25 mouse cellular contexts compared by ENCODE assay signal in genomic region chr15:52905231-52905630, GRCm38 (mm10).
A peak's percentile ranks its signal among the peaks of the same experiment; 100 is the strongest.
DNase-seq lines count a peak whose midpoint lies in the region; ATAC-seq and TF ChIP-seq lines count a peak whose summit lies in the region.
"Had no signal": no experiment of that assay in that cellular context is flagged by ENCODE, and none has a peak within 500 bp of the region (broad histone marks: within the 10 kb centered on the region; RNA-seq: fewer than 3 reads in every experiment).

No protein-coding gene starts in this region.

- no peak for TF ChIP-seq CTCF in layer of hippocampus, adult 2 months (conservative IDR thresholded peaks at IDR 0.05)
- TF ChIP-seq CTCF in brain, embryonic 14.5 days (IDR thresholded peaks at IDR 0.05; ENCODE audit: borderline replicate concordance, extremely low read depth, insufficient read depth, insufficient read length) = no peak
- TF ChIP-seq CTCF in stomach, postnatal 0 days (IDR thresholded peaks at IDR 0.05; ENCODE audit: low read depth) = no peak

- H3K4me1 ChIP-seq in forebrain, embryonic 14.5 days (ENCODE audit: control insufficient read depth, insufficient read depth, low read length) = no peaks in the 10 kb centered on the region
- no peaks in the 10 kb centered on the region for H3K4me1 ChIP-seq in forebrain, embryonic 10.5 days
- no peaks in the 10 kb centered on the region for H3K4me1 ChIP-seq in stomach, postnatal 0 days (replicated peaks; ENCODE audit: control insufficient read depth, insufficient read depth)
- H3K4me1 ChIP-seq: hindbrain, embryonic 15.5 days; intestine, embryonic 15.5 days; midbrain, embryonic 12.5 days; neural tube, embryonic 12.5 days had no signal

- WGBS in forebrain, embryonic 14.5 days = 74% methylated on average over 3 of the region's 3 CpGs
- 83% methylated on average over 3 of the region's 3 CpGs for WGBS in forebrain, embryonic 10.5 days
- 62% methylated on average over 3 of the region's 3 CpGs for WGBS in stomach, postnatal 0 days

- no peak for TF ChIP-seq POLR2A in brain, embryonic 14.5 days (IDR thresholded peaks at IDR 0.05; ENCODE audit: borderline replicate concordance, extremely low read depth, insufficient read depth, insufficient read length, poor library complexity, severe bottlenecking)

- TF ChIP-seq EP300 in stomach, postnatal 0 days (optimal IDR thresholded peaks at IDR 0.05) = no peak

- no peak overlapping the region for H3K27ac ChIP-seq in forebrain, embryonic 14.5 days (ENCODE audit: low read depth, low read length)
- H3K27ac ChIP-seq in forebrain, embryonic 10.5 days = no peak overlapping the region
- H3K27ac ChIP-seq in layer of hippocampus, adult 2 months = no peak overlapping the region
- H3K27ac ChIP-seq in stomach, postnatal 0 days (replicated peaks) = no peak overlapping the region
- H3K27ac ChIP-seq: hindbrain, embryonic 15.5 days; intestine, embryonic 15.5 days; midbrain, embryonic 12.5 days; neural tube, embryonic 12.5 days had no signal

- H3K9ac ChIP-seq in forebrain, embryonic 14.5 days (ENCODE audit: low read length) = no peak overlapping the region
- H3K9ac ChIP-seq in stomach, postnatal 0 days (ENCODE audit: low read length) = no peak overlapping the region
- H3K9ac ChIP-seq: hindbrain, embryonic 15.5 days; intestine, embryonic 15.5 days; midbrain, embryonic 12.5 days; neural tube, embryonic 12.5 days had no signal

- no peak overlapping the region for H3K4me3 ChIP-seq in forebrain, embryonic 14.5 days (ENCODE audit: low read depth, low read length)
- H3K4me3 ChIP-seq in forebrain, embryonic 10.5 days = no peak overlapping the region
- no peak overlapping the region for H3K4me3 ChIP-seq in layer of hippocampus, adult 2 months
- H3K4me3 ChIP-seq in stomach, postnatal 0 days (ENCODE audit: low read depth, low read length) = no peak overlapping the region
- H3K4me3 ChIP-seq: hindbrain, embryonic 15.5 days; intestine, embryonic 15.5 days; midbrain, embryonic 12.5 days; neural tube, embryonic 12.5 days had no signal

- DNase-seq in forebrain, embryonic 14.5 days (ENCODE audit: low spot score) = peak; percentile 39
- DNase-seq in forebrain, embryonic 10.5 days (ENCODE audit: extremely low spot score, low spot score) = no peak
- DNase-seq in layer of hippocampus, adult 2 months (ENCODE audit: low spot score in 2 of 2) = peak; percentile 13 to 17
- no peak for DNase-seq in layer of hippocampus, adult 9-10 months (ENCODE audit: low spot score)
- DNase-seq in brain, embryonic 14.5 days (ENCODE audit: low read depth) = peak; percentile 45
- peak; percentile 17 for DNase-seq in right cerebral cortex, postnatal 25 days
- no peak for DNase-seq in stomach, postnatal 0 days (ENCODE audit: low spot score)
- DNase-seq: adrenal gland, postnatal 14 days; cerebellum, adult 11-12 months; cerebellum, postnatal 14 days; embryo, embryonic 11 days; gastrocnemius, postnatal 14 days; heart, adult 18-20 months; heart, postnatal 4 days; kidney, adult 9 months; kidney, postnatal 25 days; liver; thymus, postnatal 14 days had no signal

- H3K9me3 ChIP-seq in forebrain, embryonic 14.5 days (replicated peaks; ENCODE audit: control insufficient read depth, low read length) = no peaks in the 10 kb centered on the region
- no peaks in the 10 kb centered on the region for H3K9me3 ChIP-seq in forebrain, embryonic 10.5 days
- H3K9me3 ChIP-seq in stomach, postnatal 0 days (ENCODE audit: control insufficient read depth, low read length) = no peaks in the 10 kb centered on the region
- H3K9me3 ChIP-seq: hindbrain, embryonic 15.5 days; intestine, embryonic 15.5 days; midbrain, embryonic 12.5 days; neural tube, embryonic 12.5 days had no signal

- H3K27me3 ChIP-seq in forebrain, embryonic 14.5 days (replicated peaks; ENCODE audit: control insufficient read depth, insufficient read depth, low read length) = no peaks in the 10 kb centered on the region
- no peaks in the 10 kb centered on the region for H3K27me3 ChIP-seq in forebrain, embryonic 10.5 days (ENCODE audit: poor library complexity, severe bottlenecking)
- no peaks in the 10 kb centered on the region for H3K27me3 ChIP-seq in stomach, postnatal 0 days (ENCODE audit: control insufficient read depth, insufficient read depth, low read length)
- H3K27me3 ChIP-seq: hindbrain, embryonic 15.5 days; intestine, embryonic 15.5 days; midbrain, embryonic 12.5 days; neural tube, embryonic 12.5 days; Patski had no signal

- peak; percentile 40; the same call in 1 of the 2 replicates for ATAC-seq in forebrain, embryonic 14.5 days
- no peak for ATAC-seq in stomach, postnatal 0 days (ENCODE audit: low FRiP score, low TSS enrichment)
- ATAC-seq: CD4-positive, CD25-positive, alpha-beta regulatory T cell, adult 4 months; intestine, embryonic 15.5 days; lung, postnatal 0 days; Patski had no signal

- H3K36me3 ChIP-seq in forebrain, embryonic 14.5 days (ENCODE audit: control insufficient read depth, insufficient read depth, low read length) = no peaks in the 10 kb centered on the region
- no peaks in the 10 kb centered on the region for H3K36me3 ChIP-seq in forebrain, embryonic 10.5 days (replicated peaks)
- no peaks in the 10 kb centered on the region for H3K36me3 ChIP-seq in stomach, postnatal 0 days (ENCODE audit: control insufficient read depth, insufficient read depth, low read length)
- H3K36me3 ChIP-seq: hindbrain, embryonic 15.5 days; intestine, embryonic 15.5 days; midbrain, embryonic 12.5 days; neural tube, embryonic 12.5 days had no signal

- H3K4me2 ChIP-seq in forebrain, embryonic 14.5 days (ENCODE audit: low read length) = no peak overlapping the region
- no peak overlapping the region for H3K4me2 ChIP-seq in stomach, postnatal 0 days (replicated peaks; ENCODE audit: low read depth)
- H3K4me2 ChIP-seq: hindbrain, embryonic 15.5 days; intestine, embryonic 15.5 days; midbrain, embryonic 12.5 days; neural tube, embryonic 12.5 days had no signal

Comparison
In these comparisons a context has a peak if more than half of its experiments do, and no peak if none do; other contexts are left out.
1. DNase-seq: peak in forebrain, embryonic 14.5 days (single experiment), layer of hippocampus, adult 2 months (2 of 2), brain, embryonic 14.5 days (single experiment) and right cerebral cortex, postnatal 25 days (single experiment); none in forebrain, embryonic 10.5 days (single experiment), layer of hippocampus, adult 9-10 months (single experiment) and stomach, postnatal 0 days (single experiment).